Mouse (Mus musculus): Measurements from ENCODE around the gene Endog.

The Endog gene

GRCm38 (mm10) chr2:30211408-30212168 lies 40.3 kb downstream of the Endog start:
- no peak for DNase-seq (ENCODE audit: low read depth, low spot score)

- DNase-seq (ENCODE audit: low read depth, low spot score) = no peak
These were observed 40.9 kb downstream of the Endog start for GRCm38 (mm10) chr2:30212169-30212545.

GRCm38 (mm10) chr2:30212951-30213350 lies 41.7 kb downstream of the Endog start:
- DNase-seq (ENCODE audit: low read depth, low spot score) = no peak

GRCm38 (mm10) chr2:30214745-30215144 lies 43.5 kb downstream of the Endog start:
- no peak for DNase-seq (ENCODE audit: low read depth, low spot score)

GRCm38 (mm10) chr2:30215493-30215892 lies 44.2 kb downstream of the Endog start:
- no peak for DNase-seq (ENCODE audit: low read depth, low spot score)

GRCm38 (mm10) chr2:30216293-30216692 lies 45.0 kb downstream of the Endog start:
- no peak for DNase-seq (ENCODE audit: low read depth, low spot score)
